Mouse (Mus musculus) cortical plate, adult 2 months (tissue): ENCODE measurements around the gene Sema5a.

Experiments used
- CTCF ChIP-seq: fragments of 200-500 bp; IDR thresholded peaks from 2 replicates; pipeline ENCODE4 v1.5.1; 2011; ENCODE audit warnings: mild to moderate bottlenecking, control low read depth, low read length; ENCODE audit not compliant: insufficient read depth; ENCODE audit errors: extremely low read depth
- POLR2A ChIP-seq: fragments of 200-500 bp; IDR thresholded peaks from 2 replicates; pipeline ENCODE4 v1.6.1; 2011; ENCODE audit warnings: mild to moderate bottlenecking, low read length, control low read depth; ENCODE audit not compliant: insufficient read depth; ENCODE audit errors: extremely low read depth

DNA sequence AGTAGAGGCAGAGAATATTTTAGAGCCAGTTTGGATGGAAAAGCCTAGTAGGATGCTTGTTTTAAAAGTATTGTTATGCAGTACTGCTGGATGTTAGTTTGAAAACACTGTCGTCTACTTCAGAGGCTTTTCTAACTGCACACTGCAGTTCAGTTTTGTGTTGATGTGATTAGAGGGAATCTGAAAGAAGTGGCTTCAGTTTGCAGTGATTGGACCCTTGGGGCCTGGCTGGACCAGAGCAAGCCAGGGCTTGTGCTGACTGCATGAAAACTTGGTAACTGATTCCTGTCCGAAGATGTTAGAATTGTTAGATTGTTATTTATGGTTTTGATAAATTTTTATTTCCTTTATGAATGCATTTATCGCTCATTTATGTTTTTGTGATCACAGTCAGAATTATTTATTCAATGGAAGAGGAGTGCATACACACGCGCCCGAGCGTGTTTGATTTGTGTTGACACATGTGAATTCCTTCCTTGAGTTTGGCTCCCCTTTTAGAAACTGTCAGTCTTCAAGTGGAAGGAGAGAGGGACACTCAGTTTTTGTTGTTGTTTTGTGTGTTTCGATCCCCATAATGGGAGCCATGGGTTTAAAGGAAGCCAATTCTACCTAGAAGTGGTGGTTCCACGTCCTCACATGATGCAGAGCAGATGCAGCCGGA is 85.2 kb downstream of the Sema5a start:
- no peak for TF ChIP-seq CTCF
- TF ChIP-seq POLR2A, result no peak
